Mouse (Mus musculus): ENCODE results near the gene Trappc6a.

GRCm38 (mm10) chr7:19508924-19509568 lies 851 bp downstream of the Trappc6a start:
- TF ChIP-seq CTCF (IDR thresholded peaks at IDR 0.05; ENCODE audit: extremely low read depth, insufficient read length, insufficient replicate concordance, low read depth, low read length) (no peak), POLR2A (IDR thresholded peaks at IDR 0.05; ENCODE audit: low read depth, low read length) (no peak)

All from small intestine, adult 2 months (tissue).